Mouse (Mus musculus): ENCODE results near the gene Zbtb8os.
"Not testable (repeated sequence)": the region's sequence is repeated elsewhere in the genome, so short reads cannot be mapped to it uniquely, and the experiment has no call there.

The Zbtb8os gene

GRCm38 (mm10) chr4:129332846-129333245, 2.6 kb upstream of the Zbtb8os start:
- DNase-seq (ENCODE audit: extremely low spot score, low spot score) = no peak

- DNase-seq (ENCODE audit: extremely low spot score, low spot score) = no peak
Observed at GRCm38 (mm10) chr4:129334677-129335215, 749 bp upstream of the Zbtb8os start.

GRCm38 (mm10) chr4:129336291-129336690, 796 bp downstream of the Zbtb8os start:
- DNase-seq (ENCODE audit: extremely low spot score, low spot score) = no peak

GRCm38 (mm10) chr4:129339743-129340142, 4.2 kb downstream of the Zbtb8os start:
- DNase-seq (ENCODE audit: extremely low spot score, low spot score) = no peak

GRCm38 (mm10) chr4:129341888-129342287, 6.4 kb downstream of the Zbtb8os start:
- DNase-seq (ENCODE audit: extremely low spot score, low spot score) = no peak

- no peak for DNase-seq (ENCODE audit: extremely low spot score, low spot score)
Observed at GRCm38 (mm10) chr4:129342705-129343104, 7.2 kb downstream of the Zbtb8os start.

GRCm38 (mm10) chr4:129346481-129347154, 11.1 kb downstream of the Zbtb8os start:
- no peak for DNase-seq (ENCODE audit: extremely low spot score, low spot score)

- peak; percentile 85 for DNase-seq (ENCODE audit: extremely low spot score, low spot score)
Observed at GRCm38 (mm10) chr4:129350644-129351043, 15.1 kb downstream of the Zbtb8os start.

GRCm38 (mm10) chr4:129351111-129351510, 15.6 kb downstream of the Zbtb8os start:
- DNase-seq (ENCODE audit: extremely low spot score, low spot score) = no peak

GRCm38 (mm10) chr4:129353176-129353575, 17.7 kb downstream of the Zbtb8os start:
- DNase-seq (ENCODE audit: extremely low spot score, low spot score) = no peak

- DNase-seq (ENCODE audit: extremely low spot score, low spot score) = no peak
Observed at GRCm38 (mm10) chr4:129354236-129354635, 18.7 kb downstream of the Zbtb8os start.

- no peak for DNase-seq (ENCODE audit: extremely low spot score, low spot score)
Observed at GRCm38 (mm10) chr4:129357613-129358163, 22.2 kb downstream of the Zbtb8os start.

- not testable (repeated sequence) for DNase-seq (ENCODE audit: extremely low spot score, low spot score)
Observed at GRCm38 (mm10) chr4:129362238-129362637, 26.7 kb downstream of the Zbtb8os start.

- no peak for DNase-seq (ENCODE audit: extremely low spot score, low spot score)
Observed at GRCm38 (mm10) chr4:129362771-129363170, 27.3 kb downstream of the Zbtb8os start.

- no peak for DNase-seq (ENCODE audit: extremely low spot score, low spot score)
Observed at GRCm38 (mm10) chr4:129363463-129363862, 28.0 kb downstream of the Zbtb8os start.

- DNase-seq (ENCODE audit: extremely low spot score, low spot score) = no peak
Observed at GRCm38 (mm10) chr4:129364379-129364778, 28.9 kb downstream of the Zbtb8os start.

GRCm38 (mm10) chr4:129365224-129365623, 29.7 kb downstream of the Zbtb8os start:
- no peak for DNase-seq (ENCODE audit: extremely low spot score, low spot score)

- no peak for DNase-seq (ENCODE audit: extremely low spot score, low spot score)
Observed at GRCm38 (mm10) chr4:129371391-129371790, 35.9 kb downstream of the Zbtb8os start.

GRCm38 (mm10) chr4:129373202-129373976, 37.9 kb downstream of the Zbtb8os start:
- no peak for DNase-seq (ENCODE audit: extremely low spot score, low spot score)

GRCm38 (mm10) chr4:129374219-129374755, 38.8 kb downstream of the Zbtb8os start:
- no peak for DNase-seq (ENCODE audit: extremely low spot score, low spot score)

GRCm38 (mm10) chr4:129375000-129375399, 39.5 kb downstream of the Zbtb8os start:
- no peak for DNase-seq (ENCODE audit: extremely low spot score, low spot score)

- no peak for DNase-seq (ENCODE audit: extremely low spot score, low spot score)
Observed at GRCm38 (mm10) chr4:129375821-129376220, 40.3 kb downstream of the Zbtb8os start.

Data from neural tube, embryonic 10.5 days (tissue).